Mouse (Mus musculus): Measurements from ENCODE around the gene Ppp2r2c. TPM values are rescaled to one million over a fixed set of nuclear protein-coding genes. Genes with fewer than 3 reads are reported as not detected.

Ppp2r2c gene
- polyA plus RNA-seq, 1 experiment, result not detected

DNA sequence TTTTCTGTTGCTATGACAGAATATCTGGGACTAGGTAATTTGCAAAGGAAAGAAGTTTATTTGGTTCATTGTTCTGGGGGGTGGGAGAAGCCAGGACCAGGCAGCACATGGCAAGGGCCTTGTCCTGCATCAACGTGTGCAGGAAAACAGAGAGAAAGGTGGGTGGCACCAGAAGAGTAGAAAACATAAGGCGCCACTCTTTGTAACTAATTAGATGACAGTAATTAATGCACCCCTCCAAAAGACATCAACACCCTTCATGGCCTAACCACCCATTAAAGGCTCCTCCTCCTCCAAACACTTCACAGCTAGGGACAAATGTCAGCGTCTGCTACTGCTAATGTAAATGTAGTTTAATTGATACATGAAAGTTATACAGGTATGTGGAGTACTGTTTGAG lies 121.9 kb downstream of the Ppp2r2c start:
- H3K4me1 ChIP-seq (ENCODE audit: control insufficient read depth), result peaks cover 11% of the 10 kb centered on the region
- H3K27me3 ChIP-seq (ENCODE audit: control insufficient read depth), result peaks cover 13% of the 10 kb centered on the region
- TF ChIP-seq TAL1 (IDR thresholded peaks at IDR 0.05; ENCODE audit: low read length) (no peak), GATA1 (IDR thresholded peaks at IDR 0.05; ENCODE audit: low read length) (no peak)
- H3K36me3 ChIP-seq (ENCODE audit: control insufficient read depth), result no peaks in the 10 kb centered on the region
- H3K4me3 ChIP-seq (replicated peaks), result no peak overlapping the region
- H3K9me3 ChIP-seq (ENCODE audit: control insufficient read depth, low read length), result no peaks in the 10 kb centered on the region

DNA sequence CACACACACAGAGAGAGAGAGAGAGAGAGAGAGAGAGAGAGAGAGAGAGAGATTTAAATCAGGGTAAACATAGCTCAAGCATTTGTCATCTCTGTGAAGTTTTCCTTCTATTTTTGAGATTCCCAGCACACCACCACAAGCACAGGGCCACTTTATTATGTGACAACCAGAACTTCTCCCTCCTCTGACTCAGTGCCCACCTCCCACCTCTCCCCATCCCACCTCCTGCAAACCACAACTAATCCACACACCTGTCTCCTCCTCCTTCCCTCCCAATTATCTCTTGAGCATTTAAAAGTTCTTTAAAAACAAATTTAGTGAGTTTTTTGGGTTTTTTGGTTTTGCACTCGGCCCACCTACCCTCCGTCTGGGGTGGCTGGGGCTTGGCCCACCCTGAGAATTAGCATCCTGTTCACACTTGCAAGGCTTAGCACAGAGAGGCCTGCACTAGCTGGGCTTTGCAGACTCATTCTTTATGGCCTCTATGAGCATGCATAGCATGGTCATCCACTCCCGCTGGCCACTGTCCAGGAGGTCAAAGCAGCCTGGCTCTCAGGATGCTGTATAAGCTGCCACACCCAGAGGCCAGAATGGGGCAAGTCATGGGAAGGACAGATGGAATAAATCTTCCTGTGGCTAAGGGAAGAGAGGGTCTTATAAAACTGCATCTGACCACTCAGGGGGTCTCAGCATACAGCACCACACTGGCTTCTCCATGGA lies 122.5 kb downstream of the Ppp2r2c start:
- Histone ChIP-seq H3K4me1 (ENCODE audit: control insufficient read depth) (peaks cover 11% of the 10 kb centered on the region), H3K36me3 (ENCODE audit: control insufficient read depth) (no peaks in the 10 kb centered on the region), H3K4me3 (replicated peaks) (no peak overlapping the region), H3K9me3 (ENCODE audit: control insufficient read depth, low read length) (no peaks in the 10 kb centered on the region), H3K27me3 (ENCODE audit: control insufficient read depth) (peaks cover 13% of the 10 kb centered on the region)
- no peak for TF ChIP-seq TAL1 (IDR thresholded peaks at IDR 0.05; ENCODE audit: low read length)
- TF ChIP-seq GATA1 (IDR thresholded peaks at IDR 0.05; ENCODE audit: low read length), result no peak

DNA sequence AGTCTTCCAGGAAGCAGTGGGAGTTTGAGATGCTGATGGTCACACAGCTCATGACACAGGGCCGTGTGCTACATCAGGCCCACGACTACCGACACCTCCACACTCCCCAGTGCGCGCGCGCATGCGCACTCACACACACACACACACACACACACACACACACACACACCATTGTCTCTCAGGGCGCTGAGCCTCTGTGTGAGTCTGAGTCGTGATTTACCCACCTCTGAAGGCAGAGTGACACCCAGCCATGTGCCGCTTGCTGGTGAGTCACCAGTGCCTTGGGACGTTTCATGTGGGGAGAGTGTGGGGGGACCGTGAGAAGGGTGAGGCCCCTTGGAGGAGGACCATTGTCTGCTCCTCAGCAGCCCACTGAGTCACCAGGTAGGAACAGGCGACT lies 128.1 kb downstream of the Ppp2r2c start:
- Histone ChIP-seq H3K4me1 (ENCODE audit: control insufficient read depth) (no peaks in the 10 kb centered on the region), H3K4me3 (replicated peaks) (no peak overlapping the region), H3K9me3 (ENCODE audit: control insufficient read depth, low read length) (no peaks in the 10 kb centered on the region; the same call in 1 of the 2 replicates), H3K27me3 (ENCODE audit: control insufficient read depth) (no peaks in the 10 kb centered on the region), H3K36me3 (ENCODE audit: control insufficient read depth) (no peaks in the 10 kb centered on the region)
- TF ChIP-seq GATA1 (IDR thresholded peaks at IDR 0.05; ENCODE audit: low read length), result no peak
- TF ChIP-seq TAL1 (IDR thresholded peaks at IDR 0.05; ENCODE audit: low read length), result no peak

DNA sequence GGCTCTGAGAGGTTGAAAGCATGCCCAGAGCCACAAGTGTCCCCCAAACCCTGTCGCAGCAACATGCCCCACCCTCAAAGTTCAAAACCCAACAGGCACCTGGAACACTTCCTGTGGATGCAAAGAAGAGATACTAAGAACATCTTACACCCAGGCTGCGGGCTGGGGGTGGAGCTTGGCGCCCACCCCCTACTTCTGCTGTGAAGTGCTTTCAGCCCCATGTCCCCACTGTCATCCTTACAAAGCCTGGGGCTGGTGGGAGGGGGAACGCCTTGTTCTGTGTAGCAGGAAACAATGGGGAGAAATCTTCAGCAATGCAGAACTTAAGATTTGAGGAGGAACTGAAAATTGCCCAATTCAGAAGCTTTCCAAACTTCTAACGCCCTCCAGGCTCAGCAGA lies 129.7 kb downstream of the Ppp2r2c start:
- Histone ChIP-seq H3K4me3 (replicated peaks) (no peak overlapping the region), H3K4me1 (ENCODE audit: control insufficient read depth) (no peaks in the 10 kb centered on the region), H3K36me3 (ENCODE audit: control insufficient read depth) (no peaks in the 10 kb centered on the region), H3K27me3 (ENCODE audit: control insufficient read depth) (no peaks in the 10 kb centered on the region), H3K9me3 (ENCODE audit: control insufficient read depth, low read length) (no peaks in the 10 kb centered on the region; the same call in 1 of the 2 replicates)
- TF ChIP-seq GATA1 (IDR thresholded peaks at IDR 0.05; ENCODE audit: low read length), result no peak
- TF ChIP-seq TAL1 (IDR thresholded peaks at IDR 0.05; ENCODE audit: low read length), result no peak

DNA sequence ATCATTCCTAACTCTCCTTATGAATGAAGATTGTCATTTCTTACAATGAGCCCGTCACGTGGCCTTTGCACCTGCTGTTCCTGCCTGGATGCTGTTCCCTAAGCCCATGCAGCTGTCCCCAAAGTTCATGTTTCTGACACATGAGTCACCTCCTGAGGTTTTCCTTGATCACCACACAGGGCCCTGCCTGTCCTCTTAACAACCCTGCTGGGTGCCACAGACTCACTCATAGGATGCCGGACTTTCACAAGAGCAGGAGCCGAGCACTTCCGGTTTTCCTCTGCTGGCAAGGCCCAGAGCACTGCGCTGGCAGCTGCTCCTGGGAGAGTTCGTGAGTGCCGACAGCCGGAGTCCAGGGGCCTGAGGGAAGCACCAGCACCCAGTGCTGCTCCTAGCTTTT lies 132.7 kb downstream of the Ppp2r2c start:
- no peak overlapping the region for H3K4me3 ChIP-seq (replicated peaks)
- no peaks in the 10 kb centered on the region for H3K36me3 ChIP-seq (ENCODE audit: control insufficient read depth)
- H3K4me1 ChIP-seq (ENCODE audit: control insufficient read depth), result no peaks in the 10 kb centered on the region
- H3K27me3 ChIP-seq (ENCODE audit: control insufficient read depth), result no peaks in the 10 kb centered on the region
- no peaks in the 10 kb centered on the region; the same call in 1 of the 2 replicates for H3K9me3 ChIP-seq (ENCODE audit: control insufficient read depth, low read length)
- TF ChIP-seq GATA1 (IDR thresholded peaks at IDR 0.05; ENCODE audit: low read length) (no peak), TAL1 (IDR thresholded peaks at IDR 0.05; ENCODE audit: low read length) (no peak)

DNA sequence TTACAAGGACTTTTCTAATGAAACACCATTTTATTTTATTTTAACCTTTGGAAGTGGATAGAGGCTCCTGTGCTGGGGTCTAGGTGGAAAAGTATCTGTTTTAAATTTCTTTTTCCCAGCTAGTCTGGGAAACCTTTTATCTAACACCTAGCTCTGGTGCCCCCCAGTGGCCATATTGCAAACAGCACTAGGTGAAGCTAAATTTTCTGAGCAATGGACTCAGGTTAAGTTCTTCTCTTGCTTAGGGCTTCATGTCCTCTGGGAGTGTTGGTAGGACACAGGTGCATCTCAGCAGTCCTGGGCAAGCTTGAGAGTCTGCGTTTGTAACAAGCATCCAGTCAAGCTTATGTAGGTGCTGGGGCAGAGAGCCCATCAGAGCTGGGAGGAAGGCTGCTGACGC lies 133.7 kb downstream of the Ppp2r2c start:
- Histone ChIP-seq H3K9me3 (ENCODE audit: control insufficient read depth, low read length) (no peaks in the 10 kb centered on the region; the same call in 1 of the 2 replicates), H3K27me3 (ENCODE audit: control insufficient read depth) (no peaks in the 10 kb centered on the region), H3K36me3 (ENCODE audit: control insufficient read depth) (no peaks in the 10 kb centered on the region), H3K4me3 (replicated peaks) (no peak overlapping the region), H3K4me1 (ENCODE audit: control insufficient read depth) (no peaks in the 10 kb centered on the region)
- TF ChIP-seq GATA1 (IDR thresholded peaks at IDR 0.05; ENCODE audit: low read length) (no peak), TAL1 (IDR thresholded peaks at IDR 0.05; ENCODE audit: low read length) (no peak)

Other genes with a start within 250 kb of the Ppp2r2c start
- gene D5Ertd579e, start 172.5 kb upstream of the Ppp2r2c start, polyA plus RNA-seq (2012), result 1.6 and 2.0 TPM in 2 replicates
- 3.2 and 3.5 TPM in 2 replicates for gene Bloc1s4, start 119.9 kb upstream of the Ppp2r2c start, polyA plus RNA-seq (2012)
- gene Mrfap1, start 71.7 kb upstream of the Ppp2r2c start, polyA plus RNA-seq (2012), result 9.9 and 12.6 TPM in 2 replicates
- 0.67 and 0.69 TPM in 2 replicates for gene Man2b2, start 37.9 kb upstream of the Ppp2r2c start, polyA plus RNA-seq (2012)
- gene Wfs1, start 120.7 kb downstream of the Ppp2r2c start, polyA plus RNA-seq (2012), result 0.02 TPM in 1 of 2 replicates, not detected in the other
- not detected in 2 replicates for gene Gm1043, start 216.9 kb downstream of the Ppp2r2c start, polyA plus RNA-seq (2012)

Data from erythroblast, embryonic 14.5 days (primary cell).